Mouse (Mus musculus): Measurements from ENCODE around the gene Csnk1g2. TPM values are rescaled to one million over a fixed set of nuclear protein-coding genes. Genes with fewer than 3 reads are reported as not detected.

Csnk1g2 gene
- 465 and 492 TPM in 2 replicates for polyA plus RNA-seq (2012; ENCODE audit: low replicate concordance)

GRCm38 (mm10) chr10:80622661-80623456 is at the start of gene Csnk1g2:
Gene Csnk1g2, plus strand, starts transcription at chr10:80622838.

DNA sequence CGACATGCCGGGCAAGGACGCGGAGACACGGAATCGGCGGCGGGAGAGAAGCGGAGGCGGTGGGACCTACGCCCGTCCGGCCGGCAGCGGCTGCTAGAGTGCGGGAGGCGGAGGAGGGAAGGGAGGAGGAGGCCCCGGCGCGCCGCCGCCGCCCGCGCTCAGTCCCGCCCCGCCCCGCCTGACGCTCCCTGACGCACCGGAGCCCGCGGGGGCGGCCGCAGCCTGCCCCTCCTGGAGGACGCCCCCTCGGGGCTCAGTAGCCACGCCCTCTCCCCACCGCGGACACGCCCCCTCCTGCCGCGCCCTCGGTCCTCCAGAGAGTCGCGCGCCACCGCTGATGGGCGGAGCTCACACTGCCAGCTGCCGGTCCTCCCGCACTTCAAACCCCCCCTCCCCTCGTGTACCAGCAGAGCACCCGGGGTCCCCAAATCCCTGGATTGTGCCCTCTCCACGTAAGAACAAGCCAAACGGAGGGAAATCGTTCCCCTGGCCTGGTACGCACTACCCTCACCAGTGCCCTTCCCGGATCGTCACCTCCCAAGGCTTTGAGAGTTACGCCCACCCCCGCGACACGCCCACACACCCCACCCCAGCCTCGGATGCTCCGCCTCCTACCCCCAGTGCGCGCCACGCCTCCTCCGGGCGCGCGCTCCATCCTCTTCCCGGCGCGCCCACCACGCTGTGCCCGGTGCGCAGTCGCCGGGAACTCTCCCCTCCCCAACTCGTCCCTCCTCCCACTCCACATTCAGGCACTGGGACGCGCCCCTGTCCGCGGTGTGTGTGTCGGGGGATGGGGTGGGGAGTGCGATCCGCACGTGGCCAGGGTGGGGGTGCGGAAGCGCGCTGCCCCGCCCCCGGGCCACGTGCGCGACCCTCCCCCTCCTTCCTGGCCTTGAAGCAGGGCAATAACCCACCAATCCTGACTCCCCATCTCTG is 45.2 kb upstream of the Csnk1g2 start, which contains the start of gene Klf16:
TSS of gene Klf16 (minus strand) at position 127 of the 936 bp plus-strand sequence.

DNA sequence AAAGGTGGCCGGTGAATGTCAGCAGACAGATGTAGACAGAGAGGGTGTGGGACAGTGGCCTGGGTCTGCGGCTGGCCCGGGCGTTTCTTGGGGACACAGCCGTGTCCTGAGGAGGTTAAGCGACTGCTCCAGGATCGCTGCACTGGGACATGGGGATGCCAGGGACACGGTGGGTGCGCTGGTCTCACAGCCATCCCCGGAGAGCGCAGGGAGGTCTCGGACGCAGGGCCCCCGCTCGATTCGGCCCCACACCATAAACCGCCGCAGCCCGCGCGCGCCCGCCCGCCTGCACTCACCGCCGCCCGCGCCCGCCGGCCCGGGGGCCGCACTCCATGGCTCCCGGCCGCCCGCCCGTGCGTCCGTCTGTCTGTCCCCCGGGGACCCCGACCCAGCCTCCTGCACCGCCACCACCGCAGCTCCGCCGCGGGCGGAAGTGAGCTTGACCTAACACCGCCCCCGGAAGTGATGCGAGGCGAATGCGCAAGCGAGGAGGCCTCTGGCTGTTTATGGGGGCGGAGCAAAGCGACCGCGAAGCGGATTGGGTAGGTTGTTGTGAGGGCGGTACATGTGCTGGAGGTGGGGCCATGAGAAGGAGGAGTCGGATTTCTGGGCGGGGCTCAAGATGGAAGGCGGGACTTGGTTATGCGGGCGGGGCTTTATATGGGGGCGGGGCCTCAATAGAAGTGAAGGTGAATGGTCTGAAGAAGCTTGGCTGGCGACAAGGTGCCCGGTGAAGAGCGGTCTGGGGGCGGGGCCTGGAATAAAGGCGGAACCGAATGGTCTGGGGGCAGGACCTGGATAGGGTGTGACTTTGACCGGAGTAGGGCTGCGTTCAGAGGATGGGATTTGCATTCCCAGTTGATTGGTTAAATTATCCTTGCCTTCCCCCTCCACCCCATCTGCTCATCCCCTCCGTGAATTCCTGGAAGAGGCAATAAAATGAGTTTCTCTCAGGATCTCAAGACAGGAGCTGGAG is 32.5 kb upstream of the Csnk1g2 start, which contains the start of gene Abhd17a:
TSS of gene Abhd17a (minus strand) at position 463 of the 976 bp plus-strand sequence.

GRCm38 (mm10) chr10:80602698-80603325 is 19.8 kb upstream of the Csnk1g2 start, which contains the start of the genes Scamp4 and Adat3:
Gene Scamp4, plus strand, starts transcription at chr10:80602872.
Gene Adat3, plus strand, starts transcription at chr10:80602880.

GRCm38 (mm10) chr10:80605721-80606120 is 16.9 kb upstream of the Csnk1g2 start, which contains the start of gene Gm49322:
Gene Gm49322, plus strand, starts transcription at chr10:80606021.

DNA sequence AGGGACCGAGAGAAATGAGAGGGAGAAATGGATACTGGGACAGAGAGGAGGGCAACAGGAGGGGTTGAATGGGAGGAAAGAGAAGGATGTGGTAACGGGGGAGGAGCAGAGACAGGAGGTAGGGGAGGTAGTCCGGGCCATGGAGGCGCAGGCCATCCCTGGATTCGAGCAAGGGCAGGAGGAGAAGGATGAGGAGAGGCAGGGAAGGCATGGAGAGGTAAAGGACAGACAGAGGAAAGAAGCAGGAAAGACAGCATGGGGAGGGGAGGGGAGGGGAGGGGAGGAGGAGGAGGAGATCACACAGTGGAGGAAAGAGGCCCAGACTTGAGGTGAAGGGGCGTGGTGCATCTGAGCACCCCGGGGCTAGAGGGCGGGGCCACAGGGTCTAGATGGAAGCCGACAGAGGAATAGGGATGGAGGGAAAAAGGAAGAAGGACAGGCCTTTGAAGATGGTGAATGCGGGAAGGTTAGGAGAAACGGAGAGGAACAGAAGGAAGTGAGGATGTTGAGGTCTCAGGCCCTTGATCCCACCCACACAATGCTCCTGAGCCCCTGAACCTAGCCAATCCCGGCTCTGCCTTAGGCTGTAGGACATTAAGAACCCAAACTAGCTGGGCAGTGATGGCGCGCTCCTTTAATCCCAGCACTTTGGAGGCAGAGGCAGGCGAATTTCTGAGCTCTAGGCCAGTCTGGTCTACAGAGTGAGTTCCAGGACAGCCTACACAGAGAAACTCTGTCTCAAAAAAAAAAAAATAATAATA is 34.4 kb downstream of the Csnk1g2 start, which contains the start of gene Btbd2:
TSS of gene Btbd2 (minus strand) at position 209 of the 761 bp plus-strand sequence.

DNA sequence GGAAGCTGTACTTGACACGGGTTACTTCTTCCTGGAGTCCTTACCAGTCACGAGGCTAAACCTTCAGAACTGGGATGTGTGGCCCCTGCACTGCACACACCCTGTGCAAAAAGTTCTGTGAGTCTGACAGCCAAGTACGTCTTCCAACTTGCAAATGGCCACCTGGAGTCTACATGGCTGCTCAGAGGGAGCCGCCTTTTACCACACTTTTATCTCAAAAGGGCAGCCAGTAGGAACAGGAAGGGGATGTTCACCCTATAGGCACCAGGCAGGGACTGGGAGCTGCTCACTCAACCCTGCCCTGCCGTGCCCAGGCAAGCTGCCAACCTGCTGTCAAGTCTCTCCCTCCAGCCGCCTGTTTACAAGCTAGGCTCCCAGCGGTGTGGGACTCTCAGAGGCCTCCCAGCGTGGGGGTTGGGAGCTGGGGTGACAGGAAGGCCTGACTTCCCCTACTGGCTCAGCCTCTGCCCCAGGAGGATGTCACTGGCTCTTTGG is 55.4 kb downstream of the Csnk1g2 start, which contains the start of gene Mknk2:
TSS of gene Mknk2 (minus strand) at position 171 of the 495 bp plus-strand sequence.

Other genes with a start within 250 kb of the Csnk1g2 start
- gene Mex3d, start 235.2 kb upstream of the Csnk1g2 start, polyA plus RNA-seq (2012; ENCODE audit: low replicate concordance) = 45.9 and 68.4 TPM in 2 replicates
- 234 and 272 TPM in 2 replicates for gene Mbd3, start 223.3 kb upstream of the Csnk1g2 start, polyA plus RNA-seq (2012; ENCODE audit: low replicate concordance)
- gene Uqcr11, start 216.0 kb upstream of the Csnk1g2 start, polyA plus RNA-seq (2012; ENCODE audit: low replicate concordance) = 544 and 1,539 TPM in 2 replicates
- gene Tcf3, start 189.2 kb upstream of the Csnk1g2 start, polyA plus RNA-seq (2012; ENCODE audit: low replicate concordance) = 1,132 and 1,188 TPM in 2 replicates
- gene Onecut3, start 128.0 kb upstream of the Csnk1g2 start, polyA plus RNA-seq (2012; ENCODE audit: low replicate concordance) = not detected in 2 replicates
- gene Atp8b3, start 83.7 kb upstream of the Csnk1g2 start, polyA plus RNA-seq (2012; ENCODE audit: low replicate concordance) = not detected in 2 replicates
- gene Rexo1, start 61.3 kb upstream of the Csnk1g2 start, polyA plus RNA-seq (2012; ENCODE audit: low replicate concordance) = 189 and 285 TPM in 2 replicates
- 191 and 227 TPM in 2 replicates for gene Klf16, start 45.5 kb upstream of the Csnk1g2 start, polyA plus RNA-seq (2012; ENCODE audit: low replicate concordance)
- gene Abhd17a, start 32.5 kb upstream of the Csnk1g2 start, polyA plus RNA-seq (2012; ENCODE audit: low replicate concordance) = 634 and 1,312 TPM in 2 replicates
- 82.3 and 112 TPM in 2 replicates for gene Scamp4, start 20.0 kb upstream of the Csnk1g2 start, polyA plus RNA-seq (2012; ENCODE audit: low replicate concordance)
- gene Adat3, start 20.0 kb upstream of the Csnk1g2 start, polyA plus RNA-seq (2012; ENCODE audit: low replicate concordance) = 31.5 and 42.1 TPM in 2 replicates
- gene Gm49322, start 16.8 kb upstream of the Csnk1g2 start, polyA plus RNA-seq (2012; ENCODE audit: low replicate concordance) = 1.0 and 3.8 TPM in 2 replicates
- 22.7 and 32.6 TPM in 2 replicates for gene Btbd2, start 34.2 kb downstream of the Csnk1g2 start, polyA plus RNA-seq (2012; ENCODE audit: low replicate concordance)
- 655 and 955 TPM in 2 replicates for gene Mknk2, start 55.3 kb downstream of the Csnk1g2 start, polyA plus RNA-seq (2012; ENCODE audit: low replicate concordance)
- gene Mob3a, start 79.1 kb downstream of the Csnk1g2 start, polyA plus RNA-seq (2012; ENCODE audit: low replicate concordance) = 20.5 and 25.8 TPM in 2 replicates
- gene Izumo4, start 79.3 kb downstream of the Csnk1g2 start, polyA plus RNA-seq (2012; ENCODE audit: low replicate concordance) = 8.8 and 12.5 TPM in 2 replicates
- gene Ap3d1, start 119.4 kb downstream of the Csnk1g2 start, polyA plus RNA-seq (2012; ENCODE audit: low replicate concordance) = 30.9 and 34.8 TPM in 2 replicates
- gene Dot1l, start 132.4 kb downstream of the Csnk1g2 start, polyA plus RNA-seq (2012; ENCODE audit: low replicate concordance) = 210 and 242 TPM in 2 replicates
- gene Sf3a2, start 175.4 kb downstream of the Csnk1g2 start, polyA plus RNA-seq (2012; ENCODE audit: low replicate concordance) = 1,203 and 1,963 TPM in 2 replicates
- gene Plekhj1, start 175.8 kb downstream of the Csnk1g2 start, polyA plus RNA-seq (2012; ENCODE audit: low replicate concordance) = 158 and 168 TPM in 2 replicates
- 1.6 and 3.6 TPM in 2 replicates for gene Amh, start 182.4 kb downstream of the Csnk1g2 start, polyA plus RNA-seq (2012; ENCODE audit: low replicate concordance)
- gene Jsrp1, start 190.7 kb downstream of the Csnk1g2 start, polyA plus RNA-seq (2012; ENCODE audit: low replicate concordance) = not detected in 2 replicates
- 1,955 and 2,032 TPM in 2 replicates for gene Oaz1, start 203.8 kb downstream of the Csnk1g2 start, polyA plus RNA-seq (2012; ENCODE audit: low replicate concordance)
- 0.27 and 0.65 TPM in 2 replicates for gene Lingo3, start 221.2 kb downstream of the Csnk1g2 start, polyA plus RNA-seq (2012; ENCODE audit: low replicate concordance)
- 82.8 and 101 TPM in 2 replicates for gene Lsm7, start 232.4 kb downstream of the Csnk1g2 start, polyA plus RNA-seq (2012; ENCODE audit: low replicate concordance)
- 289 and 463 TPM in 2 replicates for gene Sppl2b, start 232.4 kb downstream of the Csnk1g2 start, polyA plus RNA-seq (2012; ENCODE audit: low replicate concordance)
- 0.36 and 1.6 TPM in 2 replicates for gene Tmprss9, start 249.0 kb downstream of the Csnk1g2 start, polyA plus RNA-seq (2012; ENCODE audit: low replicate concordance)